Mouse (Mus musculus) embryonic facial prominence, embryonic 12.5 days (tissue): ENCODE data around the gene Tmeff1. TPM values are rescaled to one million over a fixed set of nuclear protein-coding genes. Genes with fewer than 3 reads are reported as not detected.

ENCODE experiments used
- ATAC-seq: fragments of 200-750 bp; cut with Nextera tagmentation; 2 replicates; pipeline ENCODE4 v1.8.0; 2017; ENCODE audit not compliant: insufficient number of reproducible peaks, insufficient read depth, low FRiP score, low TSS enrichment
- H3K27ac ChIP-seq: fragments of 300-500 bp; sonication (generic); 2 replicates; pipeline ENCODE4 v1.5.1; 2016; ENCODE audit warnings: mild to moderate bottlenecking
- H3K27me3 ChIP-seq: fragments of 300-500 bp; sonication (generic); 2 replicates; pipeline ENCODE4 v1.6.1; 2016; ENCODE audit warnings: mild to moderate bottlenecking, moderate library complexity
- H3K36me3 ChIP-seq: fragments of 300-500 bp; sonication (generic); 2 replicates; pipeline ENCODE4 v1.6.1; 2016; ENCODE audit warnings: mild to moderate bottlenecking
- H3K4me1 ChIP-seq: fragments of 300-500 bp; sonication (generic); 2 replicates; pipeline ENCODE4 v1.6.1; 2016
- H3K4me2 ChIP-seq: fragments of 300-500 bp; sonication (generic); replicated peaks from 2 replicates; pipeline ENCODE4 v1.6.1; 2016; ENCODE audit warnings: mild to moderate bottlenecking, moderate library complexity
- H3K4me3 ChIP-seq: fragments of 300-500 bp; sonication (generic); 2 replicates; pipeline ENCODE4 v1.5.1; 2016; ENCODE audit warnings: mild to moderate bottlenecking
- H3K9ac ChIP-seq: fragments of 300-500 bp; sonication (generic); 2 replicates; pipeline ENCODE4 v1.6.1; 2016; ENCODE audit warnings: mild to moderate bottlenecking, moderate library complexity
- H3K9me3 ChIP-seq: fragments of 300-500 bp; sonication (generic); 2 replicates; pipeline ENCODE4 v1.6.1; 2016; ENCODE audit warnings: mild to moderate bottlenecking, moderate library complexity
- WGBS: fragments of 180-500 bp; shearing (Covaris S2); methylation state at CpG from one replicate; pipeline ENCODE4 v1.1.7; 2016; 5-methylcytosine and 5-hydroxymethylcytosine counted together
- polyA plus RNA-seq: library from polyadenylated mRNA; unstranded; fragments of >200 nt; fragmentation: Nextera tagmentation; extraction: Ambion mirVana; gene quantifications from 2 replicates; pipeline ENCODE4 v1.2.1, GENCODE M21; 2016

The Tmeff1 gene
- polyA plus RNA-seq, 1 experiment from 2014 or later = 124 TPM

GRCm38 (mm10) chr4:48577831-48578230, 7.1 kb upstream of the Tmeff1 start:
- Histone ChIP-seq H3K27ac (no peak overlapping the region), H3K4me2 (no peak overlapping the region), H3K36me3 (no peaks in the 10 kb centered on the region), H3K27me3 (no peaks in the 10 kb centered on the region), H3K9me3 (no peaks in the 10 kb centered on the region), H3K9ac (no peak overlapping the region), H3K4me3 (no peak overlapping the region), H3K4me1 (no peaks in the 10 kb centered on the region)
- WGBS = 89% methylated on average over 1 of the region's 1 CpGs
- no peak for ATAC-seq

- Histone ChIP-seq H3K4me2 (no peak overlapping the region), H3K27me3 (no peaks in the 10 kb centered on the region), H3K9ac (no peak overlapping the region), H3K4me1 (no peaks in the 10 kb centered on the region), H3K36me3 (no peaks in the 10 kb centered on the region), H3K4me3 (no peak overlapping the region), H3K9me3 (no peaks in the 10 kb centered on the region), H3K27ac (no peak overlapping the region)
- no peak for ATAC-seq
- WGBS = 60% methylated on average over 4 of the region's 4 CpGs
These were observed 6.6 kb upstream of the Tmeff1 start for GRCm38 (mm10) chr4:48578399-48578798.

- Histone ChIP-seq H3K4me3 (no peak overlapping the region), H3K4me1 (no peaks in the 10 kb centered on the region), H3K4me2 (no peak overlapping the region), H3K27ac (no peak overlapping the region), H3K27me3 (no peaks in the 10 kb centered on the region), H3K9me3 (no peaks in the 10 kb centered on the region), H3K36me3 (no peaks in the 10 kb centered on the region), H3K9ac (no peak overlapping the region)
- ATAC-seq = no peak
- 54% methylated on average over 6 of the region's 6 CpGs for WGBS
These were observed 5.4 kb upstream of the Tmeff1 start for GRCm38 (mm10) chr4:48579475-48580110.

- Histone ChIP-seq H3K9me3 (no peaks in the 10 kb centered on the region), H3K4me2 (no peak overlapping the region), H3K27ac (no peak overlapping the region), H3K9ac (no peak overlapping the region), H3K27me3 (no peaks in the 10 kb centered on the region), H3K4me1 (no peaks in the 10 kb centered on the region), H3K4me3 (no peak overlapping the region), H3K36me3 (no peaks in the 10 kb centered on the region)
- ATAC-seq = no peak
- WGBS = 26% methylated on average over 2 of the region's 2 CpGs
These were observed 3.8 kb upstream of the Tmeff1 start for GRCm38 (mm10) chr4:48581201-48581600.

- H3K4me1 ChIP-seq = no peaks in the 10 kb centered on the region
- no peaks in the 10 kb centered on the region for H3K9me3 ChIP-seq
- no peak overlapping the region for H3K9ac ChIP-seq
- WGBS = 77% methylated on average over 3 of the region's 3 CpGs
- no peaks in the 10 kb centered on the region for H3K36me3 ChIP-seq
- H3K27me3 ChIP-seq = no peaks in the 10 kb centered on the region
- H3K4me2 ChIP-seq = no peak overlapping the region
- no peak overlapping the region for H3K27ac ChIP-seq
- no peak overlapping the region for H3K4me3 ChIP-seq
- ATAC-seq = no peak
These were observed 3.0 kb upstream of the Tmeff1 start for GRCm38 (mm10) chr4:48581993-48582392.

GRCm38 (mm10) chr4:48582941-48583340, 2.0 kb upstream of the Tmeff1 start:
- no peak overlapping the region for H3K27ac ChIP-seq
- H3K27me3 ChIP-seq = no peaks in the 10 kb centered on the region
- no peak for ATAC-seq
- H3K36me3 ChIP-seq = no peaks in the 10 kb centered on the region
- 0 out of 2 replicates have a peak, but pooled peaks cover 4% of the 10 kb centered on the region for H3K9me3 ChIP-seq
- no peaks in the 10 kb centered on the region for H3K4me1 ChIP-seq
- H3K4me2 ChIP-seq = no peak overlapping the region
- WGBS = 70% methylated on average over 2 of the region's 2 CpGs
- no peak overlapping the region for H3K4me3 ChIP-seq
- no peak overlapping the region for H3K9ac ChIP-seq

GRCm38 (mm10) chr4:48585241-48586098, 496 bp downstream of the Tmeff1 start:
- Histone ChIP-seq H3K4me1 (no peaks in the 10 kb centered on the region), H3K4me3 (peak overlapping the region; percentile 98), H3K9me3 (0 out of 2 replicates have a peak, but pooled peaks cover 4% of the 10 kb centered on the region), H3K27ac (peak overlapping the region; percentile 97), H3K9ac (peak overlapping the region; percentile 99), H3K4me2 (peak overlapping the region; percentile 74), H3K27me3 (no peaks in the 10 kb centered on the region), H3K36me3 (no peaks in the 10 kb centered on the region)
- peak; percentile 73 for ATAC-seq
- under 1% methylated on average over 79 of the region's 92 CpGs for WGBS

- peak overlapping the region; percentile 74 for H3K4me2 ChIP-seq
- H3K27ac ChIP-seq = peak overlapping the region; percentile 97
- H3K9ac ChIP-seq = peak overlapping the region; percentile 99
- WGBS = under 1% methylated on average over 12 of the region's 12 CpGs
- peak overlapping the region; percentile 98 for H3K4me3 ChIP-seq
- no peaks in the 10 kb centered on the region for H3K36me3 ChIP-seq
- H3K27me3 ChIP-seq = no peaks in the 10 kb centered on the region
- H3K9me3 ChIP-seq = 0 out of 2 replicates have a peak, but pooled peaks cover 4% of the 10 kb centered on the region
- peak; percentile 29 for ATAC-seq
- H3K4me1 ChIP-seq = no peaks in the 10 kb centered on the region
These were observed 1.3 kb downstream of the Tmeff1 start for GRCm38 (mm10) chr4:48586099-48586821.

- ATAC-seq = no peak
- no peak overlapping the region for H3K9ac ChIP-seq
These were observed 2.6 kb downstream of the Tmeff1 start for GRCm38 (mm10) chr4:48587526-48587925.

GRCm38 (mm10) chr4:48588576-48588975, 3.6 kb downstream of the Tmeff1 start:
- no peak for ATAC-seq
- no peaks in the 10 kb centered on the region for H3K27me3 ChIP-seq
- no peaks in the 10 kb centered on the region for H3K4me1 ChIP-seq
- no peak overlapping the region for H3K27ac ChIP-seq
- 0 out of 2 replicates have a peak, but pooled peaks cover 4% of the 10 kb centered on the region for H3K9me3 ChIP-seq
- WGBS = 77% methylated on average over 9 of the region's 9 CpGs
- H3K4me3 ChIP-seq = no peak overlapping the region
- no peaks in the 10 kb centered on the region for H3K36me3 ChIP-seq
- H3K4me2 ChIP-seq = no peak overlapping the region
- H3K9ac ChIP-seq = no peak overlapping the region

More at GRCm38 (mm10) chr4:48587526-48587925, 2.6 kb downstream of the Tmeff1 start:
- H3K9me3 ChIP-seq = 0 out of 2 replicates have a peak, but pooled peaks cover 4% of the 10 kb centered on the region
- H3K4me3 ChIP-seq = no peak overlapping the region
- WGBS = 97% methylated on average over 2 of the region's 2 CpGs
- no peak overlapping the region for H3K27ac ChIP-seq
- no peaks in the 10 kb centered on the region for H3K36me3 ChIP-seq
- no peak overlapping the region for H3K4me2 ChIP-seq
- no peaks in the 10 kb centered on the region for H3K27me3 ChIP-seq
- no peaks in the 10 kb centered on the region for H3K4me1 ChIP-seq

- Histone ChIP-seq H3K27ac (no peak overlapping the region), H3K36me3 (0 out of 2 replicates have a peak, but pooled peaks cover 2% of the 10 kb centered on the region), H3K9ac (no peak overlapping the region), H3K9me3 (0 out of 2 replicates have a peak, but pooled peaks cover 4% of the 10 kb centered on the region), H3K27me3 (no peaks in the 10 kb centered on the region), H3K4me2 (no peak overlapping the region), H3K4me3 (no peak overlapping the region), H3K4me1 (no peaks in the 10 kb centered on the region)
- no peak for ATAC-seq
- WGBS = 87% methylated on average over 7 of the region's 7 CpGs
These were observed 5.9 kb downstream of the Tmeff1 start for GRCm38 (mm10) chr4:48590862-48591261.
